Mouse (Mus musculus): ENCODE data around the gene Ugt2b38.
"Not testable (repeated sequence)": the region's sequence is repeated elsewhere in the genome, so short reads cannot be mapped to it uniquely, and the experiment has no call there.

Gene Ugt2b38

GRCm38 (mm10) chr5:87424041-87424440 lies at the start of gene Ugt2b38:
TSS of gene Ugt2b38 (minus strand) at chr5:87424203.
- DNase-seq (ENCODE audit: extremely low spot score, low read depth, low spot score), result not testable (repeated sequence)

GRCm38 (mm10) chr5:87458810-87459209 lies 34.8 kb upstream of the Ugt2b38 start:
- no peak for DNase-seq (ENCODE audit: extremely low spot score, low read depth, low spot score)

- no peak for DNase-seq (ENCODE audit: extremely low spot score, low read depth, low spot score)
These were observed 33.7 kb upstream of the Ugt2b38 start for GRCm38 (mm10) chr5:87457701-87458100.

GRCm38 (mm10) chr5:87456216-87456850 lies 32.3 kb upstream of the Ugt2b38 start:
- DNase-seq (ENCODE audit: extremely low spot score, low read depth, low spot score), result no peak

- DNase-seq (ENCODE audit: extremely low spot score, low read depth, low spot score), result no peak
These were observed 31.5 kb upstream of the Ugt2b38 start for GRCm38 (mm10) chr5:87455519-87455918.

- not testable (repeated sequence) for DNase-seq (ENCODE audit: extremely low spot score, low read depth, low spot score)
These were observed 28.5 kb upstream of the Ugt2b38 start for GRCm38 (mm10) chr5:87452514-87452913.

GRCm38 (mm10) chr5:87436264-87436663 lies 12.3 kb upstream of the Ugt2b38 start:
- DNase-seq (ENCODE audit: extremely low spot score, low read depth, low spot score), result no peak

- no peak for DNase-seq (ENCODE audit: extremely low spot score, low read depth, low spot score)
These were observed 1.7 kb upstream of the Ugt2b38 start for GRCm38 (mm10) chr5:87425676-87426075.

- DNase-seq (ENCODE audit: extremely low spot score, low read depth, low spot score), result no peak
These were observed 27.0 kb downstream of the Ugt2b38 start for GRCm38 (mm10) chr5:87396968-87397367.

GRCm38 (mm10) chr5:87390818-87391217 lies 33.2 kb downstream of the Ugt2b38 start:
- DNase-seq (ENCODE audit: extremely low spot score, low read depth, low spot score), result no peak

GRCm38 (mm10) chr5:87380234-87380633 lies 43.8 kb downstream of the Ugt2b38 start:
- DNase-seq (ENCODE audit: extremely low spot score, low read depth, low spot score), result no peak

GRCm38 (mm10) chr5:87379825-87380224 lies 44.2 kb downstream of the Ugt2b38 start:
- no peak for DNase-seq (ENCODE audit: extremely low spot score, low read depth, low spot score)

GRCm38 (mm10) chr5:87375874-87376383 lies 48.1 kb downstream of the Ugt2b38 start:
- no peak for DNase-seq (ENCODE audit: extremely low spot score, low read depth, low spot score)

- DNase-seq (ENCODE audit: extremely low spot score, low read depth, low spot score), result no peak
These were observed 50.5 kb downstream of the Ugt2b38 start for GRCm38 (mm10) chr5:87373502-87373863.

GRCm38 (mm10) chr5:87372788-87373501 lies 51.1 kb downstream of the Ugt2b38 start:
- not testable (repeated sequence) for DNase-seq (ENCODE audit: extremely low spot score, low read depth, low spot score)
